Mouse (Mus musculus) G1E (cell line): ENCODE measurements at regions not wholly inside any gene's neighbourhood (a gene's known extent, or its start where the extent isn't known, plus 50 kb on each side); places are given as distances from the start of the nearest gene placed in this dataset.

Experiments
- CTCF ChIP-seq: IDR thresholded peaks from 2 replicates; pipeline ENCODE4 v1.5.1; 2012; ENCODE audit warnings: low read depth, low read length, inconsistent platforms, mixed read lengths
- GATA1 ChIP-seq: IDR thresholded peaks from 2 replicates; pipeline ENCODE4 v1.6.1; 2012; ENCODE audit warnings: borderline replicate concordance, low read length, inconsistent platforms, mixed read lengths
- POLR2AphosphoS5 ChIP-seq: IDR thresholded peaks from 2 replicates; pipeline ENCODE4 v1.6.1; 2012; ENCODE audit warnings: low read depth, low read length, inconsistent platforms; ENCODE audit not compliant: insufficient replicate concordance
- TAL1 ChIP-seq: conservative IDR thresholded peaks from 2 replicates; pipeline ENCODE4 v1.6.1; 2012; ENCODE audit warnings: low read depth, low read length, inconsistent platforms, mixed read lengths

- no peak for TF ChIP-seq CTCF
- TF ChIP-seq GATA1 = no peak
- TF ChIP-seq TAL1 = no peak
- no peak for TF ChIP-seq POLR2AphosphoS5
These were observed 208.3 kb upstream of the Kazn start for GRCm38 (mm10) chr4:142447529-142447928.
